Mouse (Mus musculus): ENCODE measurements at regions not wholly inside any gene's neighbourhood (a gene's known extent, or its start where the extent isn't known, plus 50 kb on each side); places are given as distances from the start of the nearest gene placed in this dataset.

DNA sequence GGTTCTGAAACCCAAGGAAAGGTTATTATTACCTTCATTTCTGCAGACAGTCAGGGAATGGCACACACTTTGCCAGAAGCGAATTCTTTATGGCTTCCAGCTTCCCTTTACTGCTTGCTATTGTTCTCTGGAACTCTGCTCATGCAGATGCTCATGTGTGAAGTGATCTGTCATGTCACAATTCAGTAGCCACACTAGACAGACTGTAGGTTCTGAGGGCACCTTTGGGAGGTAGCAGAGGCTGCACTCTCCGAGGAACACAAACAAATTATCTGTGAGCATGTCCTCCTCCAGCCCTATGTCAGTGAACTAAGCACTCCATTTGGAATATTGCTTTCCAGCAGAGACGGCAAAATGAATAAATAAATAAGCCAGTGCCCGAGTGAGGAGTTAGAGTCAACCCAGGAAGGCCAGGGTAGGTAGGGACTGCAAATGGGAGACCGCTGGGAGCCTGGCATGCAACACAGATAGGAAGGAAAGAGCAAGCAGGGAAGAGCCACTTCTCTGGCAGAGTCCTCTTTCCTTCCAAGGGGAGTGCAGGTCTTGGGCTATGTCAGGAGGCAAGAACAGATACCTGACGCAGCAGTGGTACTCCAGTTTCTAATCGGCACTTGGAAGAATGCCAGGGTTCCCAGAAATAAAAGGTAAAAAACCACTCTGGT is 161.4 kb upstream of the Tacr1 start:
- TF ChIP-seq CTCF (IDR thresholded peaks at IDR 0.05; ENCODE audit: low read depth) = no peak
- no peak for TF ChIP-seq EP300 (IDR thresholded peaks at IDR 0.05; ENCODE audit: low read depth)
